Mouse (Mus musculus) ES-E14 (cell line): ENCODE data around the gene Tor3a.

ENCODE experiments used
- CHD2 ChIP-seq: IDR thresholded peaks from 2 replicates; pipeline ENCODE4 v1.6.1; 2014; ENCODE audit warnings: mild to moderate bottlenecking, low read depth, low read length, inconsistent platforms
- HCFC1 ChIP-seq: IDR thresholded peaks from 2 replicates; pipeline ENCODE4 v1.6.1; 2012; ENCODE audit warnings: low read length, inconsistent platforms, borderline replicate concordance; ENCODE audit not compliant: insufficient read depth
- MAFK ChIP-seq: IDR thresholded peaks from 2 replicates; pipeline ENCODE4 v1.6.1; 2014; ENCODE audit warnings: mild to moderate bottlenecking, low read depth, low read length, inconsistent platforms; ENCODE audit not compliant: insufficient read depth

GRCm38 (mm10) chr1:156648705-156649104, 25.5 kb downstream of the Tor3a start:
- TF ChIP-seq CHD2 (no peak), HCFC1 (no peak), MAFK (no peak)
